Mouse (Mus musculus) 3134 (cell line): Measurements from ENCODE around the gene Sbk3.

Experiments
- DNase-seq: peaks from one replicate; pipeline ENCODE4 v3.0.0-alpha.2; 2011; ENCODE audit warnings: low spot score; ENCODE audit not compliant: insufficient read length; ENCODE audit errors: extremely low read depth

The Sbk3 gene

GRCm38 (mm10) chr7:4936832-4937231 lies 34.1 kb downstream of the Sbk3 start:
- no peak for DNase-seq

- peak; percentile 35 for DNase-seq
Observed at GRCm38 (mm10) chr7:4934160-4934914, 36.6 kb downstream of the Sbk3 start.

- DNase-seq = no peak
Observed at GRCm38 (mm10) chr7:4933103-4933502, 37.9 kb downstream of the Sbk3 start.

GRCm38 (mm10) chr7:4928323-4928722 lies 42.6 kb downstream of the Sbk3 start:
- no peak for DNase-seq

GRCm38 (mm10) chr7:4927711-4928110 lies 43.3 kb downstream of the Sbk3 start:
- no peak for DNase-seq

- no peak for DNase-seq
Observed at GRCm38 (mm10) chr7:4926849-4927248, 44.1 kb downstream of the Sbk3 start.

GRCm38 (mm10) chr7:4925441-4926381 lies 45.3 kb downstream of the Sbk3 start, which contains the start of gene Ssc5d:
TSS of gene Ssc5d (plus strand) at chr7:4925785.
- peak; percentile 73 for DNase-seq

- DNase-seq = peak; percentile 70
Observed at GRCm38 (mm10) chr7:4924891-4925301, 46.1 kb downstream of the Sbk3 start.

- DNase-seq = no peak
Observed at GRCm38 (mm10) chr7:4924483-4924882, 46.5 kb downstream of the Sbk3 start.

GRCm38 (mm10) chr7:4923586-4924364 lies 47.2 kb downstream of the Sbk3 start:
- peak; percentile 77 for DNase-seq

GRCm38 (mm10) chr7:4922931-4923565 lies 47.9 kb downstream of the Sbk3 start:
- DNase-seq = no peak

- DNase-seq = no peak
Observed at GRCm38 (mm10) chr7:4922508-4922907, 48.5 kb downstream of the Sbk3 start.

GRCm38 (mm10) chr7:4921824-4922482 lies 49.0 kb downstream of the Sbk3 start, which contains the start of gene Nat14:
TSS of gene Nat14 (plus strand) at chr7:4922028.
- no peak for DNase-seq

- DNase-seq = no peak
Observed at GRCm38 (mm10) chr7:4920976-4921823, 49.8 kb downstream of the Sbk3 start.

- DNase-seq = no peak
Observed at GRCm38 (mm10) chr7:4920496-4920895, 50.5 kb downstream of the Sbk3 start.

- DNase-seq = no peak
Observed at GRCm38 (mm10) chr7:4919971-4920370, 51.0 kb downstream of the Sbk3 start.

- DNase-seq = no peak
Observed at GRCm38 (mm10) chr7:4919096-4919495, 51.9 kb downstream of the Sbk3 start.

- DNase-seq = no peak
Observed at GRCm38 (mm10) chr7:4918681-4919080, 52.3 kb downstream of the Sbk3 start.

GRCm38 (mm10) chr7:4917494-4917893 lies 53.5 kb downstream of the Sbk3 start:
- no peak for DNase-seq
